Mouse (Mus musculus) megakaryocyte, embryonic 14.5 days (primary cell): ENCODE measurements around the gene Klhdc7b.

Experiments used
- FLI1 ChIP-seq: IDR thresholded peaks from 2 replicates; pipeline ENCODE4 v1.6.1; 2012; ENCODE audit warnings: low read length, inconsistent platforms, mixed read lengths
- GATA1 ChIP-seq: IDR thresholded peaks from 3 replicates; pipeline ENCODE4 v1.6.1; 2012; ENCODE audit warnings: mixed read lengths, low read length, inconsistent platforms, borderline replicate concordance

- no peak for TF ChIP-seq GATA1
- no peak for TF ChIP-seq FLI1
These were observed 21.7 kb upstream of the Klhdc7b start for GRCm38 (mm10) chr15:89363051-89363450.
